Mouse (Mus musculus) liver, adult 2 months (tissue): ENCODE measurements around the gene Tmem109.

Experiments
- CTCF ChIP-seq: fragments of 200-500 bp; IDR thresholded peaks from 2 replicates; pipeline ENCODE4 v1.5.1; 2011; ENCODE audit warnings: low read depth, low read length, control low read depth
- POLR2A ChIP-seq: fragments of 200-500 bp; IDR thresholded peaks from 2 replicates; pipeline ENCODE4 v1.6.1; 2011; ENCODE audit warnings: low read length, control low read depth; ENCODE audit not compliant: insufficient read depth; ENCODE audit errors: extremely low read depth

GRCm38 (mm10) chr19:10869241-10869885 is 12.4 kb downstream of the Tmem109 start:
- TF ChIP-seq CTCF: no peak
- TF ChIP-seq POLR2A: 0 out of 2 replicates have a peak, but pooled peaks have one; percentile 9
